Mouse (Mus musculus) CD8-positive naive resting alpha-beta T cell, adult 2 months (primary cell): Measurements from ENCODE around the gene Cul4a.

Experiments
- DNase-seq, 2 experiments: peaks; one replicate each; pipeline ENCODE4 v3.0.0; 2022; ENCODE audit warnings: low read depth in 2 of 2, low spot score in 2 of 2

Gene Cul4a

GRCm38 (mm10) chr8:13132220-13132619 is 26.8 kb downstream of the Cul4a start:
- DNase-seq, result peak; percentile 32 to 54

DNA sequence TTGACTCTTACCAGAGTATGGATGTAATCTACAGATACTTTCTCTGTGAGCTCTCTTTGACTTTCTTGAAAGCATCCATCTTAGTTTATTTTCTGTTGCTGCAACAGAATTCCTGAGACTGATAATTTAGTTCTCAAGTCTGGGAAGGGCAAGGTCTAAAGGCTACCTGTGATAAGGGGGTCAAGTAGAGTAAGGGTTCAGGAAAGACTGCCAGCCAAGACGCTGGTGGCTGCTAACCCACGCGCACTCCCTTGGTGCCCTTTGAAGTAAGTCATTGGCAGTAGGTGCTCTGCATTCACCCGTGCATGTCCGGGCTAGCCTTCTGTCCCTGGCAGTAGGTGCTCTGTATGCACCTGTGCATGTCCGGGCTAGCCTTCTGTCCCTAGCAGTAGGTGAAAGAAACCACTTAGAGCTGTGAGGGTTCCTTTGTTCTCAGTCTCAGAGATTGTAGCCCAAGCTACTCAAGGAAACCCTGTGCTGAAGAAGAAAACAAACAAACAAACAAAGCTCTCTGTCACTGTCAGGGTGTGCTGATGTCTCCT is 34.3 kb downstream of the Cul4a start:
- no peak for DNase-seq

- DNase-seq, result no peak
Observed at GRCm38 (mm10) chr8:13141681-13142080, 36.3 kb downstream of the Cul4a start.

GRCm38 (mm10) chr8:13148476-13148875 is 43.1 kb downstream of the Cul4a start:
- no peak for DNase-seq

DNA sequence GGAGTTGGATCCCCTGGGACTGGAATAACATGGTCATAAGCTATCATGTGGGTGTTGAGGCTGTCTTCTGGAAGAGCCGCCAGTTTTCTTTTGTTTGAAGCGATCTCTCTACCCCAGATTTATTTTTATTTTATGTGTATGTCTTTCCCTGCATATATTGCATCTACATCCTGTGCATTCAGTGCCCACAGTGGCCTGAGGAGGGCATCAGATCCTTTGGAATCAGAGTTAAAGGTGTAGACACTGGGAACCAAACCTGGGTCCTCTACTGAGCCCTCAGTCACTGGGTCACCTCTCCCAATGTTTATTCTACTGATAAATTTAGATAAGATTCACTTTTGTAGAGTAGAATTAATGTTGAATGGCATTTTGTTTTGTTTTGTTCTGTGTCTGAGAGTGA is 43.9 kb downstream of the Cul4a start:
- DNase-seq, result no peak

GRCm38 (mm10) chr8:13149866-13150265 is 44.4 kb downstream of the Cul4a start:
- no peak for DNase-seq

- no peak for DNase-seq
Observed at GRCm38 (mm10) chr8:13150929-13151328, 45.5 kb downstream of the Cul4a start.

DNA sequence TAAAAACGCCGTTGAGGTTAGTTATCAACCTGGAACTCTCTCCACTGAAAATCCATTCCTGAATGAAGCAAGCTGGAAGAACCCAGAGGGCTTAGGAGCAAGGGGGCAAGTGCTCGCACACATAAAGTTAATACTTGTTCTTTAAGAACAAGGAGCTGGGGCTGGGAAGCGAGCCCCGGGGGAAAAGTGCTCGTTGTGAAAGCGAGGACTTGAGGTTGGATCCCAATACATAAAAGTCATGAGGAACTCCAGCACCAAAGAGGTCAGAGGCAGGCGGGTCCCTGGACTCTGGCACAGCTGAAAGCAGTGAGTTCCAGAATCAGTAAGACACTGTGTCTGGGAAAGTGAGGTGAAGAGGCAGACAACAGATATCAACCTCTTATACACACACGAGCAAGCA is 48.7 kb downstream of the Cul4a start:
- no peak for DNase-seq

DNA sequence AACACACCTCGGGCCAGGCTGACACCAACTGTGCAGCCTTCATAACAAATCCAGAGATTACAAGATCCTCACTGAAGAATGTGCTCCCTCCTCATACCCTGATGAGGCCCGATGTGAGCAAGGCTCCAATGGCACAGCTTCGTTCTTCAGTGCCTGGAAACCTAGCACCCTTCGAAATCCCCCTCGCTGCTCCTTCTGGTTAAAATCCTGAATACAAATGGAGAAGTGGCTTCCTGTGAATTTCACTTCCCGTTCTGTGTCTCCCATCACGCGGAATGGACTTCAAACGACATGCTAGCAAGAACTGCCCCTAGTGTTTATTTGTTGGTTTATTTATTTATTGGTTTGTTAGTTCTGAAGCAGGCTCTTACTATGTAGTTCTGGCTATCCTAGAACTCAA is 49.9 kb downstream of the Cul4a start:
- no peak for DNase-seq

GRCm38 (mm10) chr8:13156327-13157097 is 51.1 kb downstream of the Cul4a start:
- no peak for DNase-seq

DNA sequence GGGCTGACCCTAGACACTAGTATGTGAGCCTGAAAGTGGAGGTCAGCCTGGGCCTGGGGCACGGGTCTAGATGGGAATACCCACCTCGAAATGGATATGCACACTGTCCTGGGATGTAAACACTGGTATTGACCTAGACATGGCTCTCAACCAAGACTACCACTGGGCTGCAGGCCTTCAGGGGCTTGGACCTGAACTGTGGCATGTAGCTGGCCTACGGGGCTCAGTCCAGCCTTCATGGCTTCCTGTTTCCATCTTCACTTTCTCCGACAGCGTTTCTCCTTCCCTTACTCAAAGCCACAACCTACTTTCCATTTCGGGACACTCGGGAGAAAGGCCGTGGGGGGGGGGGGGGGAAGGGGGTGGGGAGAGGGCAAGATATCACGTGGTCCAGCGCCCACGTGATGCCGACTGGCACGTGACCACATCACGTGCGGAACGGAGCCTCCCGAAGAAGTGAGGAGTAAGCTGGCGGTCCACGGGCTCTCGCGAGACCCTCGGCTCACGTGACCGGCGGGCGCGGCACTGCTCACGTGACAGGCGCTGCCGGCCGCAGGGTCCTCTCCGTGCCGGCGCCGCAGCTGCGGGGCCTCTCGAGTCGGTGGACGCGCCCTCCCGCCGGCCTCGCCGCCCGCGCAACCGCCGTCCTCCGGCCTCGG is 53.4 kb downstream of the Cul4a start, which contains the start of gene Lamp1:
Gene Lamp1, plus strand, starts transcription at position 444 of the 659 bp plus-strand sequence.
- peak; percentile 89 to 92 for DNase-seq

DNA sequence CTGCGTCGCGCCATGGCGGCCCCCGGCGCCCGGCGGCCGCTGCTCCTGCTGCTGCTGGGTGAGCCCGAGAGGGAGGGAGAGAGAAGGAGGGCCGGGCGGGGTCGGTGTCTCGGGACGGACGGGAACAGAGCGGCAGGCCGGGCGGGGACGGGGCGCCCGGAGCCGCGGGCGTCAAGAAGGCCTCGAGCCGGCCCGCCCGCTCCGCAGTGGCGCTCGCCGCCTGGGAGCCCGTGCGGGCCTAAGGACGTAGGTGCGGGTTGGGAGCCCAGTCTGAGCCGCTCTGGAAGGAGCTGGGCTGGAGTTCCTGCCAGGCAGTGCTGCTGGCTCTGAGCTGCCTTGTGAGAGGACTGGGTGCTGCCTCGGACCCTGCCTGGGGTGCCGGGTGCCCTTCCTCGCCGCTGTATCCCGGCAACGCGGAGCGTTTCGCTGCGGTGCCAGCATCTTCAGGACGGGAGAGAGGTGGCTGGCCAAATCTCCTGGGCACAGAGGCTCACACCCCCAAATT is 54.0 kb downstream of the Cul4a start:
- DNase-seq, result no peak

DNA sequence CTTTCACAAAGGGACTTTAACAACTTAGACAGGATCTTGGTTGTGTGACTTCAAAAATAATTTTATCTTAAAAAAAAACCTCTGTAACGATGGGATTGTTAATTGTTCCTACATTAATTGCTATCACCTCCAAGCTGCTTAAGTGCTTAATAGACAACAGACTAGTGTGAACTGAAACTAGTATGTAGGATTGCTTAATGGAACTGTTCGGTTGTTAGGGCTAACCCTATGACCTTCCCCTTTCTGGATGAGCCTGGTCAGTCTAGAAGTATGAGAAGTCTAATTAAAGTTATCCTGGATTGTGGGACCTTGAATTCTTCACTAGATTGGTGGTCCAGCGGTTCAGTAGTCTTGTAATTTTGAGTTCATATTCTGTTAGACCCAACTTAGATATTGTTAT is 55.3 kb downstream of the Cul4a start:
- DNase-seq, result no peak

DNA sequence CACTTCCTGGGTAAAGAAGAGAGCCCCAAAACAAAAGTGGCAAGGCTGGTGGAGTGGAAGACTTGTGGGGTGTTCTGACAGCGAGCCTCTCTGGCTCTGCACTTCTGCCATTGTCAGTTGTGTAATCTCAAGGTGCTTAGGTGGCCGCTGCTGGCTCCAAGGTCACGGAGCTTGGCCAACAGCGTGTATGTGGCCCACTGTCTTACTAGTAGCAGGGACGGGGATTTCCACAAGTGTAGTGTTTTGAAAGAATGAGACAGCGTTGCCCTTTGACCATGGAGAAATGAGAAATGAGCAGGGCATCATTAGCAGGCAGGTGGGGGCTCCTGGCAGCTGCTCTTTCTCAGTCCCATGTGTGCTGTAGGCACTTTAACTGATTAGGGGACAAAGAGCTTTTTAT is 56.7 kb downstream of the Cul4a start:
- DNase-seq, result no peak

GRCm38 (mm10) chr8:13163563-13163962 is 58.1 kb downstream of the Cul4a start:
- no peak for DNase-seq

- no peak for DNase-seq
Observed at GRCm38 (mm10) chr8:13164361-13164760, 58.9 kb downstream of the Cul4a start.

DNA sequence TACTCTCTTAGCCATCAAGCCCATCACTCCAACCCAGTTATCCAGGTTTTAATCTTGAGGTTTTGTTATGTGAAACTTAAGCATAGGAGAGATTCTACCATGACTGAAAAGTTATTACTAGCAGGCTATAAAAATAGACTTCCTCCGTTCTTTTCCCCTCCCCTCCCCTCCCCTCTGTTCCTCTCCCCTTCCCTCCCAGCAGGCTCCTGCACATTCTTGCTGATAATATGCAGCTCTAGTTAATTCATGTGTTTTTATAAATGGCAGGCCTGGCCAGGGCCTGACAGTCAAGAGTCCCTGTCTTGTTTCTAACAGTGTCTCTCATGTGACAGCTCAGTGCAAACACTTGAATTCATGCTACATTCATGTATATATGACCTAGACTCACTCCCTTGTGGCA is 65.1 kb downstream of the Cul4a start:
- DNase-seq, result no peak

- no peak for DNase-seq
Observed at GRCm38 (mm10) chr8:13174305-13174704, 68.9 kb downstream of the Cul4a start.

DNA sequence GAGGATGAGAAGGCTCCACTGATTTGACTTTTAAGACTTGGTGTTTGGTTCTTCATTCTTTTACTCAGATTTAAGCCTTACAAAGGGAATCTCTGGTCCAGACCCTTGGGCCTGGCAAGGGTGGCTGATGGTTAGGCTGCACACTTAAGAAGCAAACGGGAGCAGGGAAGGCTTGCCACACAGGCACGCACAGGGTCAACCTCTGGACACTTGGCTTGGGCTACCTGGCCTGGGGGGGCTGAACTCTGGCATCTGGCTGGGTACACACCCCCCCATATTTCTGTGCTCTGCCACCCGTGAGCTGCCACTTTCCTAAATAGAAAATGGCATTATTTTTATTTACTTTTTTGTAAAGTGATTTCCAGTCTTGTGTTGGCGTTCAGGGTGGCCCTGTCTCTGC is 69.4 kb downstream of the Cul4a start:
- no peak for DNase-seq

DNA sequence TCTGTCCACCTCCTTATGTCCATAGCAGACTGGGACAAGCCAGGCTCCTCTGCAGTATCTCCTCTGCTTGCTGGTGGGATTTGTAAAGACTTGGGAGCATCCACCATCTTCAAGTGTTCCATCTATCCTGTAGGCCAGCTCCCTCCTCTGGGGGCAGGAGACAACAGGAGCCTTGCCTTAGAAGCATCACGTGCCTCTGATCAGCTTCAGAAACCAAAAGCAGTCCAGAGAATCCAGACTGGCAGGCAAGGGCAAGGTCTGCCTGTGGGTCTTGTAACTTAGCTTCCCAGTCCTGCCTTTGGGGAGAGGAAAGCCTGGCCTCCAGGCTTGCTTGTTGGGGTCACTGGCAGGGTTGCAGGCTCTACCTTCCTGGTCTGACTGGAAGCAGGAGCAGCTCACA is 70.2 kb downstream of the Cul4a start:
- no peak for DNase-seq

GRCm38 (mm10) chr8:13177173-13177852 is 71.9 kb downstream of the Cul4a start:
- no peak for DNase-seq

DNA sequence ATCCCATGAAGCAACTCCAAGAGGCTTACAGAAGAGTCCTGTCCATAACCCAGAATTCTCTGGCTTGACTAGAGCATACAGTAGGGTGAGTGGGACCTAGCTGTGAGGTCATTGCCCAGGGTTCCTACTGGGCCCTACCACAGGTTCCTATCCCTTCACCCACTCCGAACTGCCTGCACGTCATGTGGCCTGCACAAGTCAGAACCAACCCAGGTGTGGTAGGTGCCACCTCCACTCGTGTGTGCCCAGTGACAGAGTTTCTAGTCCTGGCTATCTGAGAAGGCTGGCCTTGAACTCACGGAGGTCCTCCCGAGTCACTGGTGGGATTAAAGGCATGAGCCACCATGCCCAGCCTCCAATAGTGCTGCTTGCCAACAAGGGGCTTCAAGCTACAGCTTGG is 72.7 kb downstream of the Cul4a start:
- DNase-seq, result no peak
